Mouse (Mus musculus) kidney, adult 2 months (tissue): ENCODE measurements at regions not wholly inside any gene's neighbourhood (a gene's known extent, or its start where the extent isn't known, plus 50 kb on each side); places are given as distances from the start of the nearest gene placed in this dataset.
A peak's percentile ranks its signal among the peaks of the same experiment; 100 is the strongest.

Source experiments
- DNase-seq: peaks from one replicate; pipeline ENCODE4 v3.0.0; 2021
- H3K27ac ChIP-seq: fragments of 200-500 bp; 2 replicates; pipeline ENCODE4 v1.5.1; 2012; ENCODE audit warnings: low read depth, low read length, control low read depth, inconsistent platforms; ENCODE audit not compliant: insufficient read depth
- H3K27me3 ChIP-seq: fragments of 200-500 bp; replicated peaks from 2 replicates; pipeline ENCODE4 v1.6.1; 2012; ENCODE audit warnings: mild to moderate bottlenecking, moderate library complexity, low read length, inconsistent platforms; ENCODE audit not compliant: control insufficient read depth, insufficient read depth
- H3K36me3 ChIP-seq: fragments of 200-500 bp; 2 replicates; pipeline ENCODE4 v1.6.1; 2012; ENCODE audit warnings: mild to moderate bottlenecking, moderate library complexity, low read length, inconsistent platforms; ENCODE audit not compliant: control insufficient read depth, insufficient read depth
- H3K4me1 ChIP-seq: fragments of 200-500 bp; 2 replicates; pipeline ENCODE4 v1.6.1; 2011; ENCODE audit warnings: low read length; ENCODE audit not compliant: control insufficient read depth, insufficient read depth
- H3K4me3 ChIP-seq: fragments of 200-500 bp; 2 replicates; pipeline ENCODE4 v1.5.1; 2011; ENCODE audit warnings: mild to moderate bottlenecking, low read depth, low read length, control low read depth; ENCODE audit not compliant: insufficient read depth
- CTCF ChIP-seq: fragments of 200-500 bp; conservative IDR thresholded peaks from 2 replicates; pipeline ENCODE4 v1.5.1; 2011; ENCODE audit warnings: low read depth, mild to moderate bottlenecking, control low read depth, low read length, moderate library complexity, mixed read lengths; ENCODE audit not compliant: insufficient read depth, insufficient read length
- POLR2A ChIP-seq: fragments of 200-500 bp; IDR thresholded peaks from one replicate; pipeline ENCODE4 v1.6.1; 2011; ENCODE audit warnings: low read depth, low read length, control low read depth
- WGBS: fragments of 180-500 bp; shearing (Covaris S2); methylation state at CpG from one replicate; pipeline ENCODE4 v1.1.7; 2018; 5-methylcytosine and 5-hydroxymethylcytosine counted together

- DNase-seq = no peak
- WGBS = 70% methylated on average over 5 of the region's 5 CpGs
- H3K27me3 ChIP-seq = no peaks in the 10 kb centered on the region
- H3K4me3 ChIP-seq = no peak overlapping the region
- H3K27ac ChIP-seq = no peak overlapping the region
- H3K4me1 ChIP-seq = no peaks in the 10 kb centered on the region
- H3K36me3 ChIP-seq = no peaks in the 10 kb centered on the region
- TF ChIP-seq POLR2A (no peak), CTCF (no peak)
These were observed 215.3 kb upstream of the Zfp637 start for GRCm38 (mm10) chr6:117625716-117626115.

GRCm38 (mm10) chr6:117627461-117627860, 213.5 kb upstream of the Zfp637 start:
- DNase-seq = no peak
- Histone ChIP-seq H3K27me3 (no peaks in the 10 kb centered on the region), H3K4me1 (no peaks in the 10 kb centered on the region), H3K27ac (no peak overlapping the region), H3K4me3 (no peak overlapping the region), H3K36me3 (no peaks in the 10 kb centered on the region)
- 81% methylated on average over 3 of the region's 3 CpGs for WGBS
- no peak for TF ChIP-seq CTCF
- TF ChIP-seq POLR2A = no peak

GRCm38 (mm10) chr6:117646628-117647027, 194.4 kb upstream of the Zfp637 start:
- TF ChIP-seq POLR2A (no peak), CTCF (no peak; the same call in 1 of the 2 replicates)

GRCm38 (mm10) chr6:117650541-117650940, 190.4 kb upstream of the Zfp637 start:
- Histone ChIP-seq H3K27me3 (no peaks in the 10 kb centered on the region), H3K36me3 (no peaks in the 10 kb centered on the region), H3K4me1 (no peaks in the 10 kb centered on the region), H3K4me3 (no peak overlapping the region), H3K27ac (no peak overlapping the region)
- DNase-seq = no peak
- no peak for TF ChIP-seq CTCF
- TF ChIP-seq POLR2A = no peak
- 82% methylated on average over 5 of the region's 5 CpGs for WGBS

More at GRCm38 (mm10) chr6:117646628-117647027, 194.4 kb upstream of the Zfp637 start:
- Histone ChIP-seq H3K27ac (no peak overlapping the region), H3K4me1 (no peaks in the 10 kb centered on the region), H3K4me3 (no peak overlapping the region), H3K36me3 (no peaks in the 10 kb centered on the region), H3K27me3 (no peaks in the 10 kb centered on the region)
- DNase-seq = no peak
- WGBS = 87% methylated on average over 8 of the region's 8 CpGs

GRCm38 (mm10) chr6:117651551-117651950, 189.4 kb upstream of the Zfp637 start:
- no peaks in the 10 kb centered on the region for H3K27me3 ChIP-seq
- no peak overlapping the region for H3K27ac ChIP-seq
- H3K4me3 ChIP-seq = no peak overlapping the region
- no peak for TF ChIP-seq CTCF
- no peak for TF ChIP-seq POLR2A
- DNase-seq = no peak
- WGBS = 84% methylated on average over 4 of the region's 4 CpGs
- H3K36me3 ChIP-seq = no peaks in the 10 kb centered on the region
- no peaks in the 10 kb centered on the region for H3K4me1 ChIP-seq

GRCm38 (mm10) chr6:117652012-117652411, 189.0 kb upstream of the Zfp637 start:
- H3K27me3 ChIP-seq = no peaks in the 10 kb centered on the region
- WGBS = 45% methylated on average over 3 of the region's 3 CpGs
- no peak overlapping the region for H3K4me3 ChIP-seq
- H3K27ac ChIP-seq = no peak overlapping the region
- H3K4me1 ChIP-seq = no peaks in the 10 kb centered on the region
- DNase-seq = no peak
- TF ChIP-seq POLR2A (no peak), CTCF (no peak)
- no peaks in the 10 kb centered on the region for H3K36me3 ChIP-seq

GRCm38 (mm10) chr6:117652917-117653316, 188.1 kb upstream of the Zfp637 start:
- H3K27me3 ChIP-seq = no peaks in the 10 kb centered on the region
- DNase-seq = peak; percentile 74
- no peak for TF ChIP-seq CTCF
- no peaks in the 10 kb centered on the region for H3K36me3 ChIP-seq
- 0 out of 2 replicates have a peak overlapping the region, but pooled peaks have one; percentile 49 for H3K27ac ChIP-seq
- no peak overlapping the region for H3K4me3 ChIP-seq
- H3K4me1 ChIP-seq = no peaks in the 10 kb centered on the region
- 67% methylated on average over 9 of the region's 9 CpGs for WGBS
